Mouse (Mus musculus): ENCODE data around the gene Robo1.
A peak's percentile ranks its signal among the peaks of the same experiment; 100 is the strongest.

Gene Robo1

DNA sequence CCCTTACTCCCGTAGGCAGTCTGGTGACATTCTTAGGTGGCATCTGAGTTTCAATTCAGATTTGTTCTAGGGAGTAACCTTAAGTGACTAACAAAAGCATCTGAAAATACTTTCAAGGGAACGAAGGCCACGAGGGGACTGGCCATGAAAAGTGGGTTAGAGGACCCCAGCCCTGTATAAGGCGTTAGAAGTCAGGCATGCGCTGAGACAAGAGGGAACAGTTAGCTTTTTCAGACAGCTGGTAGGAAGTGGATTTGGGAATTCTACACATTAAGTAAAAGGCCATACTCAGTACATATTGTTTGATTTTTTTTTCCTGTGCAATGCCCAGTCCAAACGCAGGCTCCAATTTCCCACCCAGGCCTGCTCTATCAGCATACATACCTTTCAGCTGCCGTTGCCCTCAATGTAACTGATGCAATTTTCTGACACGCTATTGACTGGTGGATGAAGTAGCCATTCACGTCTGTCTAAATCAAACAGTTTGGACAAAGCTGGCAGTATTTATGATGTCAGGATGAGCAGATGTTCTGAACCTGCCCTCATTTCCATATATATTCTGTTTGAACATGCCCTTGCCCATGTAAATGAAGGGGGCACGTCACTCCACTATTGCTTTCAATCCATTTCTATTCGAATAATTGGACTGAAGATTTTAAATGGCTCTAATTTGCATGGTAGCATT lies 651.1 kb downstream of the Robo1 start:
- DNase-seq, result no peak

DNA sequence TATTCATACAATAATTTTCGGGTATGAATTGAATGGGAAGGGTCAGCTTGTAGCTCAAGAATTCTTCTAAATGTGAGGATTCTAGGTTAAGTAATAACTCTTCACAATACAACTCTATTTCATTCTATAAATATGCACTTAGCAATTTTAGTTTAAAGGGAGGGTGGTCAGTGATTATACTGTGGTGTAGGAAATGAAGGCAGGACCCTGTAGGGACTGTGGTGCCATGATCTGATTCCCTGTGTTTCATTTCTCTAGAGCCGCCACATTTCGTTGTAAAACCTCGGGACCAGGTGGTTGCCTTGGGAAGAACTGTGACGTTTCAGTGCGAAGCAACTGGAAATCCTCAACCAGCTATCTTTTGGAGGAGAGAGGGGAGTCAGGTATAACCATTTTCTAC lies 651.7 kb downstream of the Robo1 start:
- no peak for DNase-seq

DNA sequence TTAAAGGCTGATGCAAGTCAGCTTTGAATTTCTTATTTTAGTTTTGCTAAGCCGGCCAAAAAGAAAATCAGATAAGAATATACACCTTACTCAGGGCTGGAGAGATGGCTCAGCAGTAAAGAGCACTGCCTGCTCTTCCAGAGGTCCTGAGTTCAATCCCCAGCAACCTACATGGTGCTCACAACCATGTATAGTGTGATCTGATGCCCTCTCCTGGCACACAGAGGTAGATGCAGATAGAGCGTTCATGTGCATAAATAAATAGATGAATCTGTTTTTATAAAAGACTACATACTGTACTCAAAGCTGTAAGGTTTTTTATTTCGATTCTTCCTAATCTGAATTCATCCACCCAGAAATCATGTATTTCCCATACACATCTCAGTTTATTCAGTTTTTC lies 655.7 kb downstream of the Robo1 start:
- DNase-seq, result no peak

DNA sequence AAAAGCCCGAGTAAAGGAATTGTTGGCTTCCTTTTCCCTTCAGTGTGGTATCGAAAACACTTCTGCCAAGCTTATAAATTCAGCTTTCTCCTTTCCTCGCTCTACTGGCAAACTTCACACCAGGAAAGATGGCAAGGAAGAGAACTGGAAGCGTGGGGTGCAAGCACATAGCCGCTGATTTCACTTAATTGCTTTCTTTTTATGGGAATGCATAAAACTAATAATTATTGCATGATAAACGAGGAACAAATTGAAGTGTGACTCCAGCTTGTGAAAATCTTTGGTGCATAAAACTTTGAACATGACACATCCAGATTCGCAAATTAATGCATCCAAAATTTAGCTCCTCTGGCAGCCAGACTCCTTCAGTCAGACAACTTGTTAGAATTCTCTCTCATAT lies 659.4 kb downstream of the Robo1 start:
- no peak for DNase-seq

DNA sequence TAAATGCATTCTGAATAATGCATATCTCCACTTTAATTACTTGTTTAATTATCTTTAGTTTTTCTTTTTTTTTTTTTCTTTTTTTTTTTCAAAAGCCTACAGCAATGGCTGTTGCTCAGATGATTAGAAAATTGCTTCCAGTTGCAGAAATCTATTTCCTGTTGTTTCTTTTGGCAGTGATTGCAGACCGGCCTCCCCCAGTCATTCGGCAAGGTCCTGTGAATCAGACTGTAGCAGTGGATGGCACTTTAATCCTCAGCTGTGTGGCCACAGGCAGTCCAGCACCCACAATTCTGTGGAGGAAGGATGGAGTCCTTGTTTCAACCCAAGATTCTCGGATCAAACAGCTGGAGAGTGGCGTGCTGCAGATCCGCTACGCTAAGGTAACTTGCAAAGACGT lies 661.9 kb downstream of the Robo1 start:
- no peak for DNase-seq

DNA sequence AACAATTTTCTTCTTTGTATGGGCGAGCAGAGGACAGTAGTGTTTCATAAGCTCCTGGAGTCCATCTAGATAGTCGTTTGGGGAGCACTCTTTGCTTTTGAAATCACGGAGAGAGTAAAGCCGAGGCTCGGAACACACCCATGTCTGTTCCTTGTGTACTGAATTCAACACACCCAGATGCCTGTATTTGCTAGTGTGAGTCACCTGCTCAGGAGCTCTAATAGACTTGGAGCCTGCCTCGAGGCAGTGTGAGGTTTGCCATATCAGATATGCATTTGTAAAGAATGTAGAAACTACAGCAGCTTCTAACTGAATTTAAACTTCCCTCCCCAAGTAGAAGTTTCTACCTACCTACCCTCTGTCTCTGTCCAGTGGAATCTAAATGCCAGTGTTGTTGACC lies 665.6 kb downstream of the Robo1 start:
- DNase-seq, result no peak

DNA sequence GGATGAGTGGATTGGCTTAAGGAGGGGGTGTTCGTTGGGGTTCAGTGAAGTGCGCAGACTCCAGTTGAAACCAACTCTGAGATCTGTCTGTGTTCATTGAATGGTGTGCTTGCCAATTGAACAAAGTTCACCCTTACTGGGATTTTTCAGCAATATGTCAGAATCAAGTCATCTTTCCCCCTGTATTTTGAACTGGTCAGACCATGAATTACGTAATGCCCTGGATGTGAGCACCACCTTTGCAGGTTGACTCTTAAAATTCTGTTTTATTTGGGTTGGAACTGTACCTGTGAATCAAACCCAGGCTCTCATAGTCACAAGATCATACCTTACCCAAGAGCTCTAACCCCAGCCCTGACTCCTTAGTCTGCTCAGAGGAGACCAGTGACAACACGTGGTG lies 666.6 kb downstream of the Robo1 start:
- DNase-seq, result no peak

DNA sequence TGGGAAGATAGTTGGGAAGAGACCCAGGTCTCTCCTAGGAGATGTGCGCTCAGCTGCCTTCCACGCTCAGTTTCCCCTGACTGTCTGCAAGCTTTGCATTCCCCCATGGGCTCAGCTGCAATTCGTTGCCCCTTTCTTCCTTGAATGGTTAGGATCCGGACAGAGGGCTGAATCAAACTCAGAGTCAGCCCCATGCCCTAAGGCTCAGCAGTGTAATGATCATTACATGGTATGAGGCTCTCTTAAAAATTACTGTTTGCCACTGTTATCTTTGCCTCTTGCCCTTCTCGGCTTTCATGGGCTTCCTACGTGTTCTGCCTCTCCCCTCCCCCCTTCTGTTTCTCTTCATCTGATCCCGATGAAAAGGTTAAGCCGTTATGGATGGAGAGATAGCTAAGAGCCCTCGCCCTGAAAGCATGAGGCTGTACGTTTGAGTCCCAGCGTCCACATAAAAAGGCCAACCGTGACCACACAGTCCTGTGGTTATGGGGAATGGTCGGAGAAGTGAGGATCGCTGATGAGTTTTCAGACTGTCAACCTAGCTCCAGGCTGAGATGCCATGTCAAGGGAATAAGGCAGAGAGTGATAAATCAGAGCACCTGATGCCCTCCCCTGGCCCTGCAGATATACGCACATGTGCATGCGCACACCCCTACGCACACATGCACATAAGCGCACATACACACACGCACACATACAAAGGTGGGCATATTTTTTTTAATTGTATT lies 668.9 kb downstream of the Robo1 start:
- DNase-seq, result no peak

DNA sequence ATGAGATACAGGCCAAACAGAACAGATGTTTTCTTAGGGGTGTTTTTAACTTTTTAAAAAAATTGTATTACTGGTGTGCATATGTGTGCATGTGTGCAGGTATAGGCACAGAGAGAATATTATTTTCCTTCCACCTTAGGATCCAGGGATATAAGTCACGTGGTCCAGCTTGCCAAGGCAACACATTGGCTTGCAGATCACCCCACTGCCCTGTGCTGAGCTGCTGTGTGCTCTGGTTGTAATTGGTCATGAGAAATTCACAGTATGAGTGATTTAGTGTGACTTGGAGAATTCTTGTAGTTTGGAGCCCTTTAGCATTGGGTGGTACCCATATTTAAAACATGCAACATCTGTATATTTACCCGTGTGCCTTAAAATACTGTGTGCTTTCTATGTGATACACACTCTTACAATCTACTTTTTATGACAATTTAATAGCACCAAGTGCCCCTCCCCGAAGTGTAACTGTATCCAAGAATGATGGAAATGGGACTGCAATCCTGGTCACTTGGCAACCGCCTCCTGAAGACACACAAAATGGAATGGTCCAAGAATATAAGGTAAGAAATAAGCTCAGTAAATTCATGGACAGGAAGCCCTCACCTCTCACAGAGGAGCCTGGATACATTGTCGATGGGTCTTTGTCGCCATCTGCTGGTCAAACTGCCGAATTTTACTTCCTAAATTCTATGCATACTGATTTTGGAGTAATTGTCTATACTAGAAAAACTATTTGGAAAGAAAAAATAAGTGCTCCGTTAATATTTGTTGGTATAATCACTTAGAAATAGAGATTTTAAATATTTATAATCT lies 671.5 kb downstream of the Robo1 start:
- DNase-seq, result peak; percentile 75

DNA sequence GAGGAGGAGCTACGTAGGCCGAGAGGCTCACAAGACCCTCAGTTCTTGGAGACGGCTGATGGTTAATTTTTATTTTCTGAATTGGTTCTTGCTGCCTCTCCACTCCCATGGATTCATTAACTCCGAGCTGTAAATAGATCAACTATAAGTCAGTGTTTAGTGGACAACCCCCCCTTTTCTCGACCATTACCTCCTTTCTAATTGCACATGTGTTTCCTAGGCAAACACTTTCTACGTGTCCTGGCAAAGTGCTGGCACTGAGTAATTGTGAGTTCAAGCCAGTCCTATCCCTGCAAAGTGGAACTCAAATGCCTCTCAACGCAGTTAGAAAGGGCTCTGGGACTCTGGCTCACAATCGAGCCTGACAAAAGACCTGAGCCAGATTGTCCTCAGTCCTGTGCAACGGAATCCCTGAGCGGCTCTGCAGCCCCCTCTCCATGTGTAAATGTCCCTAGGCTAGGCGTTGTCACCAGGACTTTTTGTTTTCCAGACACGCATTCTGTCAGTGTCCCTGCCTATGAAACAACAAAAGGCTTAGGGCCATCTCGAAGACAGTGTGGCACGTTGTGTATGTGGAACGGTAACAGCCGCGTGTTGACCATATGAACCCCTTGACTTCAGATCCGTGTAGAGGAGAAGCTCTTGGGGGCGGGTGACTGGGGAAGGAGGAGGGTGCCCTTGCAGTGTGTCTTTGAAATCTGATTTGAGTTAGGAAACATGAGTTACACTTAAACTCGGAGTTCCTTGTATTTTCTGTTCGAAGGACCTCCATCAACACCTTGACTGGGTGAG lies 682.5 kb downstream of the Robo1 start:
- no peak for DNase-seq

DNA sequence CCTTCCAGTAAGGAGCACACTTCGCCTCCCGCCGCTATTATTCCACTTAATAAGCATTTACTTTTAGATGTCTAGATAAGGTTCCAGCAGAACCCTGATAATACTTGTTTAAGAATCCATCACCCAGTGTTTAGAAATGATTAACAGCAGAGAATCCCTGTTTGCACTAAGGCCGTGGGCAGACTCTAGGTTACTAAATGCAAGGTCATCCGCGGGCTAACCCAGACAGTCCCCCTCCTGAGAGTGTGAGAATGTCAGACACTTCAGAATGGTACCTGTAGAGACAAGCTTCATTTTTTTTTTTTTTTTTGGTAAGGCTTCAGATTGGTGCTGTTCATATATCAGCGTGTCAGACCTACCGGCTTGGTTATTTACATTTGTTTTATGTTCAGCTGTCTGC lies 685.1 kb downstream of the Robo1 start:
- no peak for DNase-seq

DNA sequence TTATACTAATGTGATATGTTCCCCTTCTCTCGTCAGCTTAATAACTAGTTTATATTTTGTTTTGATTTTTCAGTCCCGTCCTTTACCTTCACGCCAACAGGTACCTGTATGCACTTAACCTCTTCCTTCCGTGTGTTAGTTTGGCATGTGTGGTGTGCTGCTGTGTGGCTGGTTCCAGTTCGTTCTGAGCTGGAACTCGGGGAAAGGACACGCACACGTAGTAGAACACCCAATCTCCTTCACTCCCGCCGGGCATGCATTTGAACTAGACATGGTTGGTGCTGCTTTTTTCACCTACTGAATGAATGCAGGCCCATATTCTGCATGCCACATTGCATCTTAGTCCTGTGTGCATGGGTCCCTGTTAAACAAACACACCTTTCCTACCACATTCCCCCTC lies 685.5 kb downstream of the Robo1 start:
- DNase-seq, result no peak

DNA sequence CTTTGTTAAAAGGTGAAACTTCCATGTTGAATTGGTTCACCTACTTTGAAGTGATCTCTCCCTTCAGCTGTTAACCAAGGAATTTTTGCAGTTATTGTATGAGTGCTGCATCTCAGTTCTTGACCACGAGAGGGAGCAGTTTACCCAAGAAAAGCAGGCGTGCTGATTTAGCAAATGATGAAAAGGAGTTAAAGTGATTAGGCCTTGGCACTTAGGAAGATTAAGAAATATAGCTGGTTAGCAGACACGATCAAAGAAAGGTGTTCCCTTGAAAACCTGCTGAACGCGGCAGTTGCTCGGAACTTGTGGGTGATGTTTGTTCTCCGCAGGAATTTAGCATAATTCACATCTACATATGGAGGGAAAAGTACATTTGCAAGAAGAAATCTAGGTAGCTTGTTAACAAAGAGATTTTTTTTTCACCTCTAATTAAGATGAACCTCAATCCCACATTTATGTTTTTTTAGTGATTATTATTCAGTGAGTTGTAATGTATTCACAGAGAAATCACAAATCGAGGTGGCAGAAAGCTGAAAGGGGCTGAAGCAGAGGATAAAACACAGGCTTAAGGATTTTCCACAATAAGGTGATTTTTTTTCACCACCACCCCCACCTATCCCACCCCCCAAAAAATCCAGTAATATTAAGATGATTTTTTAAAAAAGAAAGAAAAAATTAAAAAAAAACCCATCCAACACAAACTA lies 687.3 kb downstream of the Robo1 start:
- peak; percentile 69 for DNase-seq

DNA sequence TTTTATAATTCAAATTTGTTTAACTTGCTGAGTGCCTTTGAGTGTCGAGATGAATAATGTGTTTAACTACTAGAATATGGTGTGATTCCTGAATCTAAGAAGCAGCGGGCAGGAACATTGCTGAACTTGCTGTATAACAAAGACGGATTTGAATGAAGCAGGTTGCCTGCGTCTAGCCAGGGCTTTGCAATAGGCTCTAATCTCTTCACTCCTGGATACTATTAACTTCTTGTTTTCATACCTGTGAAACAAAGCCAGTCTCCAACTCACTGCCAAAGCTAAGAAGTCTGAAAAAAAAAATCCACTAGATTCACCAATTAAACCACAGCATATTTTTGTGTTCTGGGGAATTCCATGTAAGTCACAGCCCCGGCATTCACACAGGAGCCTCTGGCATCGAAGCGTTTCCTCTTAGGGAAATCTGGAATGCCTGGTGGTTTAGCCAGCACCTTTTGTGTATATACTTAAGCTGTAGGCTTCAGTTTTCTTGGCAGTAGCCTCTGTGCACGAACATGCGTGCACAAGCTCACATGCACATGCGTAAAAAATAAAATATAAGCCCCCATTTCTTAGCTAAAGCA lies 687.9 kb downstream of the Robo1 start:
- no peak for DNase-seq

DNA sequence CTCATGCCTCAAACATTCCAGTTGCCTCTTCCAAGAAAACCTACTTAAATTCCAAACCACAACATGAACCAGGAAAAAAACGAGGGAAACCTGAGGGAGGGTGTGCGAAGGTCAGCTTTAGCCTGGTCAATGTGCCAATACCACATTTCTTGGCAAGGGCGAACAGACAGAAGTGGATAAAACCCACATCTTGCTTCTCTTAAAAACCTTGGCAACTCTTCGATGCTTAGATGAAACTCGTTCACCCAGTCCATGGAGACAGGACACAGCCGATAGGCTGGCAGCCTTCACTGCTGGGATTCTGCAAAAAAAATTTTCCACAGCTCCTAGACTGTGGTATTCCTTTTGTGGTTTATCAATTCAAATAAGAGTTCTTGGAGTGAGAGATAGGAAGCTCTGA lies 690.6 kb downstream of the Robo1 start:
- peak; percentile 12 for DNase-seq

DNA sequence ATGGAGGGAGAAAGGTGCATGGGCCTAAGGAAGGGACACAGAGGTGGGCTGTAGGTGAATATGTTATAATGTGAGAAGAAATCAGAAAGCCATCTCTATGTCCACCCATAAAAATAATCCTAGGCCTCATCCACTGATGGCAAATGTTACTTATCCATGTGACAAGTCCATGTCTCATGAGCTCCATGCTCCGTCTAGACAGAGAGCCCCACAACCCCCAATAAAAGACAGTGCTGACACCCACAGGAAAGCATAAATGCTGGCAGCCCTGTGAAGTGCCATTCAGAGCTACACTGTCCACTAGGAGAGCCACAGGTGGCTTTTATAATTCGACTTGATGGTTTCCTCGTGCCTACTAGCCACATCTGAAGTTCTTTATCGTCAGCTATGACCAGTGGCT lies 694.6 kb downstream of the Robo1 start:
- no peak for DNase-seq

DNA sequence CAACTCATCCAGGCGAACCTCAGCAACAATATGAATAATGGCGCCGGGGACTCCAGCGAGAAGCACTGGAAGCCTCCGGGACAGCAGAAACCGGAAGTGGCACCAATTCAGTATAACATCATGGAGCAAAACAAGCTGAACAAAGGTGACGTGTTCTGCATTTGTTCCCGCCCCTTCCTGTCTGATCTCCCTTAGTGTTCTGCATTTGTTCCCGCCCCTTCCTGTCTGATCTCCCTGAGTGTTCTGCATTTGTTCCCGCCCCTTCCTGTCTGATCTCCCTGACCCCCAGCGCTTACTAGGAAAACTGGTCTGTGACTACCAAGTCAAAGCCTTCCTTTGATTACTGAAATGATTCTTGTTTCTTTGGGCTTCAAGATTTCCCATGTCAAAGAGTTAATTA lies 696.5 kb downstream of the Robo1 start:
- no peak for DNase-seq

DNA sequence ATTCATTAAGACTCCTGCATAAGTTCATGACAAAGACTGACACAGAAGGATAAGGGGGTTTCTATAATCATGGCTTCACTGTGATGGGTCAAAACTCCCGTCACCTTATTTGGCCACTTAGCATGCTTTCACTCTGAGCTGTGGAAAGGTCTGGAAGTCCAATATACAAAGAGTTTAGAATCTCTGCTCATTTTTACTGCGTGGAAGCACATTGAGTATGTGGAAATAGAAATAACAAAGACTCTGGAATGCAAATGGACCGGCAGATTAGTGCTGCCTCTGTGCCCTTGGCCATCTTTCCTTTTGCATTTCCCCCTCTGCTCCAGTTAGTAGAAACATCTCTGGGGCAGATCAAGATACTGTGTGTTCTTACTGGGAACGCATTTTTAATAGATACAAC lies 697.7 kb downstream of the Robo1 start:
- DNase-seq, result no peak

DNA sequence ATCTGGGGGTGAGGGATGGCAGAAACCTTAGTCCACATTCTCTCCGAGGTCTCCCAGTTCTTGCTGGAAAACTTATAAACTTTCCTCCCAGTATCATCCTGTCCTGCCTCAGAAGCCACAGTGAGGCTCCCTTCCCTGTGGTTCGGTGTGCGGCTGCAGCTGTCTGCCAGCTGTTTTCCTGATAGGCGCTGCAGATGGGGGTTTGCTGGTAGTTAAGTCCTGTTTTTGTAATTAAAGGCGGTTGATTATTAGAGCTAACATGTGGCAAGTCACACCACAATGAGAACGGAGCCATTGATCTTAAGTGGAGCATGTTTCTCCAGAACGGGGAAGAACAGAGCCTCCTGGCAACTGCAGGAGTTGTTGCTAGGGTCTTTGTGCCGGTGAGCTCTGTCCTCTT lies 699.3 kb downstream of the Robo1 start:
- DNase-seq, result no peak

DNA sequence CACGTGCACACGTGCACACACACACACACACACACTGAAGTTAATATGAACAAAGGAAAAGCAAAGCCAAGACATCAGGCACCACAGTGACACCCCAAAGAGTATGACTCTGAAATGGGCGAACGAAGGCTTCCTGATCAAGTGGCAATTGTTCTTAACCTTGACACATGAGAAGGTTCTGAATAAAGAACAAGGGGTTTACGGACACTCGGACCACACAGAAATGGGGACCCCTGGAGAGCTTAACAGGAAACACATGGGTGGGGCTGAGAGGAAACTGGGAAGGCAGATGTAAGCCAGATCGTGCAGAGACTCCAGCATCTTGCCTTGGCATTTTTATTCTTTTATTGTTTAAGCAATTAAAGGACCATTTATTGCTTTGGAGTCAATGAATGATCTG lies 703.2 kb downstream of the Robo1 start:
- DNase-seq, result no peak

DNA sequence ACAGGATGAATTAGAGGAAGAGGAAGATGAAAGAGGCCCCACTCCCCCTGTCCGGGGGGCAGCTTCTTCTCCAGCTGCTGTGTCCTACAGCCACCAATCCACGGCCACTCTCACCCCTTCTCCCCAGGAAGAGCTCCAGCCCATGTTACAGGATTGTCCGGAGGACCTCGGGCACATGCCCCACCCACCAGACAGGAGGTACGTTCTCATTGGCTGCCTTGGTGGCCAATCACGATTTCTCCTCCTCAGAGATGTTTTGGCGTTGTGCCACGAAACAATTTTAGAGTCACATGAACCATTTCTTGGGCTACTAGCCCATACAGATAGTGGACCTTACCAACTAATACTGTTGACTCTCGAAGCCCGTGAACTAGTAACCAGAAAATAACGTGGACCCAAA lies 704.8 kb downstream of the Robo1 start:
- no peak for DNase-seq

DNA sequence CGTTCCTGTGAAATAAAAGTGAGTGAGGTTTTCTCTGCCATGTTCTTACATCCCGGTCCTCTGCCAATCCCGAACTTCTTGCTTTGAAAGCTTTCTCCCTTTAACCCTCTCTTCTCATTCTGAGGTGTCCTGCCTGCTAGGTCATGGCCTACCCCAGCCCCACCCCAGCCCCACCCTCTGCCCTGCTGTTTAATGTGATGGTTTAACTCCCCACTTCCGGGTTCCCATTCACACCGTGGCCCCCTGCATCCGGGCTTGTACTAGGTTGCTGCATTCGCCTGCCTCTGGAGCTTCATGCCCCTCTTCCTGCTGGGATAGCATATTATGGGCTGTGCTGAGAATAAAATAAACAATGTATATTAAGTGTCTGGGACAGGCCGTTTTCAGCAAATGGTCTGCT lies 706.4 kb downstream of the Robo1 start:
- no peak for DNase-seq

All from lung, postnatal 36 days (tissue).